Mouse (Mus musculus) monocyte, adult 5-6 weeks (primary cell): ENCODE measurements at regions not wholly inside any gene's neighbourhood (a gene's known extent, or its start where the extent isn't known, plus 50 kb on each side); places are given as distances from the start of the nearest gene placed in this dataset.

Source experiments
- ATAC-seq: fragments of 153-309, 156-312 bp; replicated peaks from 2 replicates; pipeline ENCODE4 v1.8.0; 2017; ENCODE audit warnings: mild to moderate bottlenecking; ENCODE audit not compliant: low TSS enrichment, insufficient number of reproducible peaks, severe bottlenecking, poor library complexity, low FRiP score

- no peak for ATAC-seq
These were observed 718.4 kb upstream of the Tbl1xr1 start for GRCm38 (mm10) chr3:21358068-21358467.

GRCm38 (mm10) chr3:21361069-21361468, 715.4 kb upstream of the Tbl1xr1 start:
- no peak for ATAC-seq

GRCm38 (mm10) chr3:21379816-21380215, 696.6 kb upstream of the Tbl1xr1 start:
- ATAC-seq, result no peak

- ATAC-seq, result no peak
These were observed 695.4 kb upstream of the Tbl1xr1 start for GRCm38 (mm10) chr3:21381072-21381471.

DNA sequence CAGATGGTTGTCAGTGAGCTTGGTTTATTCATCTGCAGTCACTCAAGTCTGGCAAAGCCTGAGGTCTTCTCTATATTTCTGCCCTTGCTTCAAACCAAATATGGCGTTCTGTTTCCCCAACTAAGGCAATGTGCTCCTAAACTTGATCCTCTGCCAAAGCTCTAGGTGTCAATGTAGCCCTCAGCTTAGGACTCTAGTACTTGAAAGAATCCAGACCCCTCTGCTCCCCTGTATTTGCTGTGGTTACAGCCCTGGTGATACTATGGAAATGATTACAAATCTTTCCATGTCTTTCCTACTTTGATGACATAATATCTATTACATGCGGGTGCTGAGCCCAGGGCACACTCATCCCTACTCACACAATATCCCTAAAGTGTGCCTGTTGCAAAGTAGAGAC, 672.9 kb upstream of the Tbl1xr1 start:
- ATAC-seq, result no peak

GRCm38 (mm10) chr3:21404058-21404457, 672.4 kb upstream of the Tbl1xr1 start:
- no peak for ATAC-seq

- no peak for ATAC-seq
These were observed 669.4 kb upstream of the Tbl1xr1 start for GRCm38 (mm10) chr3:21407077-21407476.

DNA sequence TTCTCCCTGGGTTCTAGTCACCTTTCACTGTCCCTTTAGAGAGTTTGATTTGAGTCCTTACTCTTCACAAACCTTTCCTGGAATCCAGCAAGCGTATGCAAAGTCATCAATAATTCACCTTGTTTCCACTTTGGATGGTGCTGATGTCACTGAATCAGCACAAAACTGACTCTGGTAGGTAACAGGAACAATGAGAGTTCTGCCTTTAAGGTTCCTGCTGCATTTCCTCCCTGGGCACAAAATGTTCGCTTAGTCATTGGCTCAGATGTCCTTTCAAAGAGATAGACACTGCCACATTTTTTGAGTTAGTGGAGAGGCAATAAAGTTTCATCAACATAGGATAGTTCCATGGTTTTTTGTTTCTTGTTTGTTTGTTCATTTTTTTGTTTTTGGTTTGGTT, 664.4 kb upstream of the Tbl1xr1 start:
- ATAC-seq, result no peak

GRCm38 (mm10) chr3:21423139-21423538, 653.3 kb upstream of the Tbl1xr1 start:
- ATAC-seq, result no peak

GRCm38 (mm10) chr3:21426538-21426937, 649.9 kb upstream of the Tbl1xr1 start:
- ATAC-seq, result no peak

GRCm38 (mm10) chr3:21427408-21428031, 648.9 kb upstream of the Tbl1xr1 start:
- ATAC-seq, result no peak

GRCm38 (mm10) chr3:21428120-21428519, 648.3 kb upstream of the Tbl1xr1 start:
- no peak for ATAC-seq

DNA sequence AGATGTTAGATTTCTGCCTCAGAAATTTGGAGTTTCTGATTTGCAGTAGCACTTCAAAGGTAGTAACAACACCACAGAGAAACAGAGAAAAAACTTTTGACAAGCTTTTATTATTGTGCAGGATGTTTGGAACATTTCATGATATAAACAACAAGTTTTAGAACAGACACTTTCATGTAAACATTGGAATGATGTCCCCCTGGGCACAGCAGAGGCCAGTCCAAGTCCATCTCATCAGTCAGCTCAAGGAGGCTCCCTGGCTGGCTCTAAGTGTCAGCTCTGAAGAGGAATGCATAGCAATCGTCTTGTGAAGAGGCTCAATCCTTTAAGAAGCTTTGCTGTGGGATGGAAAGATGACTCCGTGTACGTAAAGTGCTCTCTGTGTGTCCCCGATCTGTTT, 612.2 kb upstream of the Tbl1xr1 start:
- ATAC-seq, result no peak

GRCm38 (mm10) chr3:21466113-21466645, 610.3 kb upstream of the Tbl1xr1 start:
- ATAC-seq, result no peak

GRCm38 (mm10) chr3:21477366-21477765, 599.1 kb upstream of the Tbl1xr1 start:
- no peak for ATAC-seq

DNA sequence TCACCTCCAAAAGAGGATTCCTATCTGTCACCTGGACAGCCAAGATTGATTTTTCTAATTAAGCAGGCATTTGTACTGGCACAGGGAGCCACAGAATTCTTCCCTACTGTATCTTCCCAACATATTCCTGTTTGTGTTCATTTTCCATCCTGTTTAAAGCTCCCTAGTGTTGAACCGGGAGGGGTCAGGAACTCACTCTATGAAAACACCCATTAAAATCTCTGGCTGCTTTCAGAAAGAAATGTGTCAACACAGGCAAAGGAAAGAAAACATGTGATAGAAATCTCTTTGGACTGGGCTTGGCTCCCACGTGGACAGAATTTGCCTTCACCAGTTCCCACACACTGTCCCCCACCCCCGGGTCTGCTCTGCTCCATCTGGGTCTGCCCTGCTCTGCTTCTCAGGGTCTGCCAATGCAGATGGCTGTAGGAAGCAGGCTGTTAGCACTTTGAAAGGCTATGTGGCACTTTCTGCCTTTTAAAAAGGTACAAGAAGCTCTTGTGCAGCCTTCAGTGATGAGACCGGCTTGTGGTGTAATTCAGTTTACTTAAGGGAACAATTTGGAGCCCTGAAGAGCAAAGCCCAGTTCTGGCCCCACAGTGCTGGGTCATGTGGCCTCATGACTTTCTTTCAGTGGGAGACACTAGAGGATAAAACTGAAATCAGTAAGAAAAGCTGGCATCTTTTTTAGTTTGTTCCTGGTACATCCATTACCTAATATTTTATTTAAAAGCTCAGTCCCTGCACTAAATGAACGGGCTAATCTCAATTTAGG, 597.2 kb upstream of the Tbl1xr1 start:
- no peak for ATAC-seq

DNA sequence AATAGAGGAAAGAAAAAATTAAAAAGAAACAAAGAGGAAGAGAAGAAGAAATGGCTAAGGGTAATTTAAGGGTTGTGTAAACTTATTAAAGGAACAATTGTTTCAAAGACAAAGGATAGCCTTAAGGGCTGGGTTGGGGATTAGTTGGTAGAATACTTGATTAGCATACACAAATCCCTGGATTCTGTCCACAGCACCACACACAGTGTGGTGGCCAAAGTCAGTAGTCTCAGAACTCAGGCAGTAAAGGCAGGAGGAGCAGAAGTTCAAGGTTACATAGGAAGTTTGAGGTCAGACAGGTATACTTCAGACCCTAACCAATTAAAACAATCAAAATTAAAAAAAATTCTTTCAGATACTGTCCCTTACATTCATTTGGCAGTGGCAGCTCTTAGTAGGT, 596.6 kb upstream of the Tbl1xr1 start:
- ATAC-seq, result no peak

DNA sequence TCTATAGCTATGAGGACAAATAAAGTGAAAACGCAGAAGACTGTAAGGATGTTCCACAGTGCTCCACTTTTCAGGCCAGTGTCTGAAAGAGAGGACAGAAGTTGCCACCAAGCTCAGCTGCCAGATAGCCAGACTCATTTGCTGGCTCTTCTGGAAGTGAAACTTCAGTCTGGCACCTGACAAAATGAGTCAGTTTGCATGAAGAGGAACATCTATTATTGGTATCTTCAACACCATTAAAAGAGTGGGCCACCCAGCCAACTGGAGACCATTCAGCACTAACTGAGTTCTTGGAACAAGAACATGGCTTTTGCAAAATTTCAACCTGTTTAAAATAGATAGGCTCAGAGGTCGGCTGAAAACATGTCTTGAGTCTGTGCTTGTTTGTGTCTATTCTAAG, 592.4 kb upstream of the Tbl1xr1 start:
- no peak for ATAC-seq

DNA sequence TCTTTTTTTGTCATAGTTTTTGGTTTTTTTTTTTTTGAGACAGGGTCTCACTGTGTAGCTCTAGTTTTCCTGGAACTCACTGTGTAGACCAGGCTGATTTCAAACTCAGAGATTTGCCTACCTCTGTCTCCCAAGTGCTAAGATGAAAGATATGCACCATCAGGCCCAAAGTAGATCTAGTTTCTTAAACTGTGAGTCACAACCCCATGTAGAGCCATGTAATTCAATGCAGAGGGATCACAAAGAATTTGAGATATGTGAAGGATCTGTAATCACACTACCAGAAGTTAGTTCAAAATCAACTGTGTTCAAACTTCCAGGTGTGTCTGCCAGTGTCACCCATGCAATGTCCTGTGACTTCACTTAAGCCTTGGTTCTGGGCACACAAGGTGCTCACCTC, 591.0 kb upstream of the Tbl1xr1 start:
- ATAC-seq, result no peak

DNA sequence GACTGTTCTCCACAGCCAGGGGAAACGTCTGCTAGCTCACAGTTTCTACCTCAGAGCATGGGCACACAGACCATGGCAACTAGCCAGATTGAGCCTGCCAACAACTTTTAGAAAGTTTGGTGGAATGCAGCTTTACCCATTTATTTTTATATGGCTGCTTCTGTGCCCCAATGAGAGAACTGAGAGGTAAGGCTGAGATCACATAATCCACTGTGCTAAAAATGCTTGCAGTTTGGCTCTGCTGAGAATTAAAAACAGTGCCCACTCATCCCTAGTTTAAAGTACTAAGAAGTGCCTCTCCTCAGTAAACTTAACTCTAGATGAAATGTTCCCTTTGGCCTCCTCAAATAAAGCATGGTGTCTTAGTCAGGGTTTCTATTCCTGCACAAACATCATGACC, 586.9 kb upstream of the Tbl1xr1 start:
- no peak for ATAC-seq
